In genomic region chr4:76014151-76014840, GRCm38 (mm10) we compare ENCODE assay signal across 26 mouse cellular contexts.
"Had no signal": no experiment of that assay in that cellular context is flagged by ENCODE, and none has a peak within 500 bp of the region (broad histone marks: within the 10 kb centered on the region; RNA-seq: fewer than 3 reads in every experiment).

No protein-coding gene starts in this region.

- H3K4me3 ChIP-seq: gastrocnemius, adult 2 months; heart, embryonic 10.5 days; heart, embryonic 12.5 days; hindbrain, embryonic 13.5 days; hindbrain, embryonic 15.5 days; intestine, embryonic 15.5 days; layer of hippocampus, adult 2 months; left cerebral cortex, adult 2 months; limb, embryonic 10.5 days; limb, embryonic 12.5 days; liver, embryonic 13.5 days; liver, embryonic 15.5 days had no signal

- H3K4me1 ChIP-seq: heart, embryonic 12.5 days; hindbrain, embryonic 15.5 days; intestine, embryonic 15.5 days; limb, embryonic 10.5 days; limb, embryonic 12.5 days; liver, embryonic 13.5 days; liver, embryonic 15.5 days had no signal

- ATAC-seq: inflammation-experienced regulatory T-cells, adult 6 months; intestine, embryonic 15.5 days; intestine, postnatal 0 days had no signal

- H3K9me3 ChIP-seq: heart, embryonic 10.5 days; heart, embryonic 12.5 days; hindbrain, embryonic 13.5 days; hindbrain, embryonic 15.5 days; intestine, embryonic 15.5 days; limb, embryonic 10.5 days; limb, embryonic 12.5 days; liver, embryonic 13.5 days; liver, embryonic 15.5 days had no signal

- H3K36me3 ChIP-seq: heart, embryonic 10.5 days; heart, embryonic 12.5 days; hindbrain, embryonic 15.5 days; intestine, embryonic 15.5 days; limb, embryonic 10.5 days; limb, embryonic 12.5 days; liver, embryonic 13.5 days; liver, embryonic 15.5 days had no signal

- H3K27ac ChIP-seq: gastrocnemius, adult 2 months; heart, embryonic 10.5 days; hindbrain, embryonic 13.5 days; hindbrain, embryonic 15.5 days; intestine, embryonic 15.5 days; layer of hippocampus, adult 2 months; left cerebral cortex, adult 2 months; limb, embryonic 10.5 days; limb, embryonic 12.5 days; liver, embryonic 13.5 days; liver, embryonic 15.5 days had no signal

- H3K27me3 ChIP-seq: heart, embryonic 12.5 days; hindbrain, embryonic 13.5 days; hindbrain, embryonic 15.5 days; intestine, embryonic 15.5 days; limb, embryonic 12.5 days; liver, embryonic 13.5 days; liver, embryonic 15.5 days had no signal

- DNase-seq: gastrocnemius, adult 2 months; gastrocnemius, postnatal 10 days; gastrocnemius, postnatal 25 days; heart, adult 18-20 months; heart, postnatal 10 days; heart, postnatal 4 days; kidney, adult 18-20 months; kidney, adult 8-10 months; kidney, postnatal 10 days; kidney, postnatal 25 days; kidney, postnatal 4 days; liver; liver, embryonic 13.5 days had no signal

- H3K9ac ChIP-seq: heart, embryonic 12.5 days; hindbrain, embryonic 13.5 days; hindbrain, embryonic 15.5 days; intestine, embryonic 15.5 days; limb, embryonic 12.5 days; liver, embryonic 13.5 days; liver, embryonic 15.5 days had no signal

- H3K4me2 ChIP-seq: heart, embryonic 12.5 days; hindbrain, embryonic 13.5 days; hindbrain, embryonic 15.5 days; intestine, embryonic 15.5 days; limb, embryonic 12.5 days; liver, embryonic 11.5 days; liver, embryonic 13.5 days; liver, embryonic 15.5 days had no signal
